Mouse (Mus musculus) cerebellum, adult 18-20 months (tissue): ENCODE data around the gene Golt1b.

Experiments
- DNase-seq, 2 experiments: peaks; one replicate each; pipeline ENCODE4 v3.0.0; 2021

The Golt1b gene

DNA sequence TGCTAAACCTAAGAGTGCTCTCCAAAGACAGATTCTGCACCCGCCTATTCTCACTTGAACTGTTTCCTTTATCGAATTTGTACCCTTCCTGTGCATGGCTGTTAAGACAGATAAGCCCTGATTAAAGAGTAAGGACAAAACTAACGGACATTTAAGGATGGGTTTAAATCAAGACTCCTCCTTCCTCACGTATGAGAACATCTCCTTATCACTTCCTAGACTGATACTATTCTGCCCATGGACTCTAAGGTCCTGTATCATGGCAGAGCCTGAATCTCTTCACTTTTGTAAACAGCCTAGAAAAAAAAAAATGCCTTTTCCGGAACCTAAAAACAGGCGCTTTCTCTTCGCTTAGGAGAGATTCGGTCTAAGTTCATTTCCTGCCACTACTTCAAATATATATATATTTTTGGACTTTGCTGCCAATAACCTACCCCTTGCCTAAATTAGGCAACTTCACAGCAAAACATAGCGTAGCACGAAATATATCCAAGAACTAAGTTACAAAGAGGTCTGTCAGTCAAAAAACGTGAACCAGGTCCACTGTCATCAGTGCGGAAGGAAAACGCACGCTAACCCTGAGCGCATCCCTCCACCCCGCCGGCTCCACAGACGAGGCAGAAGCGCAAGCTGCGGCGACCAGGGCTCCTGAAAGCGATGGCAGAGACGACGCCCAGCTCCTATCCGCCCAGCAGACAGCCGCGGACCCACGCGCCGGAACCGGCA, 573 bp upstream of the Golt1b start:
- DNase-seq = no peak

- no peak for DNase-seq
Measured at GRCm38 (mm10) chr6:142387755-142388271, 792 bp downstream of the Golt1b start.

GRCm38 (mm10) chr6:142389101-142389500, 2.1 kb downstream of the Golt1b start:
- DNase-seq = no peak

DNA sequence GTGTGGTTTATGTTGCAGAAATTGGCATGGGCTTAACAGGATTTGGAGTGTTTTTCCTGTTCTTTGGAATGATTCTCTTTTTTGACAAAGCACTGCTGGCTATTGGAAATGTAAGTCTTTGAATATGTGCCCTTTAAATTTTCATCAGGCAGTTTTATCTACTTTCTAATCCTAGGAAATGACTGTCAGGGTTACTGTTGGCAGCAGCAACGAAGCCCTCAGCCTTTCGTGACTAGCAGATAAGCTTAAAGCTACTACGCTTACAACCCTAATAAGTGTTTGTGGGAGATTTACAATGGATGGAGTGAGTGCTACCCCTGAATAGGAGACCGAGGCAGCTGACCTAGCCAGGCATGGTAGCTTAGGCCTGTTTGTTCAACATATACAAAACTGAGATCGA, 5.3 kb downstream of the Golt1b start:
- DNase-seq = no peak

- peak; percentile 22 to 44 for DNase-seq
Measured at GRCm38 (mm10) chr6:142394669-142395068, 7.6 kb downstream of the Golt1b start.

- DNase-seq = no peak
Measured at GRCm38 (mm10) chr6:142395756-142396155, 8.7 kb downstream of the Golt1b start.

DNA sequence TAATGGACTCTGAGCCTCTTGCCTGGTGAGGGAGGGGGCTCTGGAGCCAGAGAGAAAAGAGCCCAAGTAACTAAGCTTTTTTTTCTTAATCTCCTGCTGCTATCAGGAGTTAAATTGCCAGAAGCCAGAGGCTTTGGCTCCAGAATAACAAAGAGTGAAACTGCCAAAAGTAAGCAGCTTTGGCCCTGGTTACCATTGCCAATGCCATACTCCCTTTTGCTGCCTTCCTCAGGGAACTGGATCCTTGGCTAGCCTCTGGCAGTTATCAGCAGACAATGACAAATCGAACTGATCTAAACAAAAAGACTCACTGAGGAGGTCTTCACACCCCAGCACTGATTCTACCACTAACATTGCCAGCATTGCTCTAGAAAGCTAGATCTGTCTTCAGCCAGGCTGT, 24.1 kb downstream of the Golt1b start:
- DNase-seq = no peak

GRCm38 (mm10) chr6:142412906-142413491, 26.0 kb downstream of the Golt1b start, which contains the start of gene Spx:
Spx (plus strand) TSS chr6:142413441.
- DNase-seq = no peak

DNA sequence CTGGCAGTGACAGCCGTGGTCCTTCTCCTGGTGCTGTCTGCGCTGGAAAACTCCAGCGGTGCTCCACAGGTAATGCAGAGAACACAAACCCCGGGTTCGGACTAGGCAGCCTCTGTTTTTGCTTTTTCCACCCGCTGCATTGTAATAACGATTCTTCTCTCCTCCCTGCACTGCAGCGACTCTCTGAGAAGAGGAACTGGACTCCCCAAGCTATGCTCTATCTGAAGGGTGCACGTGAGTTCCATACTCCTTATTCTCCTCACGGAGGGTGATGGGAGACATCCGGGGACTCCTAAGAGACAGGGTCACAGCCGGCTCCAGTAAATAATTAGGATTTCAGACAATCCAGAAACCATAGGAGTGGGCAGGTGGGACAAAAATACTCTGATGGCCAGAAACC, 26.8 kb downstream of the Golt1b start:
- DNase-seq = no peak

- DNase-seq = no peak
Measured at GRCm38 (mm10) chr6:142414597-142414996, 27.6 kb downstream of the Golt1b start.

GRCm38 (mm10) chr6:142424976-142425375, 38.0 kb downstream of the Golt1b start:
- no peak for DNase-seq

DNA sequence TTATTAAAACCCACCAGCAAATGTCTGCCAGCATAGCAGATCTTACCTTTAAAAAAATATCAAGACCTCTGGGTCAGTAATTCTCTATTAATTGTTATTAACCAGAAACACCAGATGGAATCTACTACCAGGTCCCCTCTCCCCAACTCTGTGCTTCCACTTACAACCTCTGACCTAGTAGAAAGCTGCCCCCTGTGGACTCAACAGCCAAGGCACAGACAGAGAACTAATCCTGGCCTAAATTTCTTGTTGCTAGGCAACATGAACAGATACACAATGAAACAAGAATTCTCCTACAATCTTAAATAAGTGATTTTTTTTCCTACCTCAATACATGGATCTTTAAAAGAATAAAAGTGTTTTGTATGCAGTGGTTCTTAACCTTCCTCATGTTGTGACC, 42.1 kb downstream of the Golt1b start:
- DNase-seq = no peak

DNA sequence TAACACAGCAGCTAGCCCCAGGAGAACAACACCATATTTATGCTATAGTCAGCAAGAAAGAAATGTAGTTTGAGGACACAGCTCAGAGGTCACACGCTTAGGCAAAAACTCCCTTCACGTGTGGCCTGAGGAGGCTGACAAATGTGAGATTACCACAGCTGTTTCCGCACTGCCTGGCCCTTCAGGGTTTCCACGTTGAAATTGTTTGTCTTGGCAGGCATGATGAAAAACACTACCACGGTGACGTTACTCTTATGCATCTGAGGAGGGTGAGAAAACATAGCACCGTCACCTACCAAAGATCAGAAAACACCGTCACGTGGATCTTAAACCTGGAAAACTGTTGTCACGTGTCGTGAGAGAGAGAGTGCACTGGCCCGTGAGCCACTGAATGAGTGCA, 64.4 kb downstream of the Golt1b start:
- no peak for DNase-seq

DNA sequence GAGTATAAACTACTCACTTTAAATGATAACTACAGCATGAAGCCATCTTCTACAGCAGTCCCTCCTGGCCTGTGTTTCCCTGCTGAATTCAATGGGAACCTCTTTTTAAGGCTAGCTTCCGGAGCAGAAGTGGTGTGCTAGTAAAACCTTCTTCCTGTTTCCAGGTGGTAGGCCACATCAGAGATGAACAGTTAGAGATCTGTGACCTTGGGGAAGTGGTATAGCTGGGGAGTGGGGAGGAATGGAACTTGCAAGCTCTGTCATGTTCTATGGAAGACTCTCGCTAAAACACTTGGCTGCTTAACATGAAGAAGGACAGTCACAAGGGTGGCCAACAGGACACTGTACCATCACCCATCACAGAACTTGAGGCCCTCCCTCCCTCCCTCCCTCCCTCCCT, 66.3 kb downstream of the Golt1b start:
- DNase-seq = no peak
